Mouse (Mus musculus): ENCODE data around the gene Dctn1. TPM values are rescaled to one million over a fixed set of nuclear protein-coding genes. Genes with fewer than 3 reads are reported as not detected.

The Dctn1 gene
- polyA plus RNA-seq (2012; rRNA removed): 230 and 248 TPM in 2 replicates

GRCm38 (mm10) chr6:83165607-83166242 lies at the start of gene Dctn1:
Dctn1 (plus strand) TSS chr6:83165920.

GRCm38 (mm10) chr6:83120930-83121862 lies 44.5 kb upstream of the Dctn1 start, which contains the start of gene Wbp1:
Wbp1 (minus strand) TSS chr6:83121559.

GRCm38 (mm10) chr6:83125331-83125730 lies 40.4 kb upstream of the Dctn1 start, which contains the start of gene Ino80b:
Ino80b (minus strand) TSS chr6:83125431.

GRCm38 (mm10) chr6:83134951-83135513 lies 30.7 kb upstream of the Dctn1 start, which contains the start of gene Rtkn:
Rtkn (plus strand) TSS chr6:83135463.

GRCm38 (mm10) chr6:83156259-83156684 lies 9.4 kb upstream of the Dctn1 start, which contains the start of the genes Wdr54 and 1700003E16Rik:
Wdr54 (minus strand) TSS chr6:83156397.
1700003E16Rik (plus strand) TSS chr6:83156404.

GRCm38 (mm10) chr6:83219814-83220213 lies 54.1 kb downstream of the Dctn1 start, which contains the start of gene Slc4a5:
Slc4a5 (plus strand) TSS chr6:83219828.

Other genes with a start within 250 kb of the Dctn1 start
- 30.8 and 31.4 TPM in 2 replicates for gene Sema4f, start 226.2 kb upstream of the Dctn1 start, polyA plus RNA-seq (2012; rRNA removed)
- 0.05 and 0.61 TPM in 2 replicates for gene M1ap, start 219.0 kb upstream of the Dctn1 start, polyA plus RNA-seq (2012; rRNA removed)
- 1.7 and 2.2 TPM in 2 replicates for gene Dok1, start 132.4 kb upstream of the Dctn1 start, polyA plus RNA-seq (2012; rRNA removed)
- 5.8 and 6.2 TPM in 2 replicates for gene Loxl3, start 131.7 kb upstream of the Dctn1 start, polyA plus RNA-seq (2012; rRNA removed)
- 260 and 270 TPM in 2 replicates for gene Aup1, start 111.4 kb upstream of the Dctn1 start, polyA plus RNA-seq (2012; rRNA removed)
- 86.0 and 91.4 TPM in 2 replicates for gene Htra2, start 110.6 kb upstream of the Dctn1 start, polyA plus RNA-seq (2012; rRNA removed)
- gene Dqx1, start 108.1 kb upstream of the Dctn1 start, polyA plus RNA-seq (2012; rRNA removed): 0.70 and 0.74 TPM in 2 replicates
- 1.2 TPM in 1 of 2 replicates, not detected in the other for gene Tlx2, start 95.6 kb upstream of the Dctn1 start, polyA plus RNA-seq (2012; rRNA removed)
- 53.5 and 53.6 TPM in 2 replicates for gene Pcgf1, start 88.1 kb upstream of the Dctn1 start, polyA plus RNA-seq (2012; rRNA removed)
- 0.16 and 0.57 TPM in 2 replicates for gene Lbx2, start 79.6 kb upstream of the Dctn1 start, polyA plus RNA-seq (2012; rRNA removed)
- 13.9 TPM in 2 replicates for gene Ccdc142, start 64.3 kb upstream of the Dctn1 start, polyA plus RNA-seq (2012; rRNA removed)
- 13.6 and 13.9 TPM in 2 replicates for gene Gm42688, start 64.3 kb upstream of the Dctn1 start, polyA plus RNA-seq (2012; rRNA removed)
- gene Mrpl53, start 56.9 kb upstream of the Dctn1 start, polyA plus RNA-seq (2012; rRNA removed): 103 and 111 TPM in 2 replicates
- gene Mogs, start 50.4 kb upstream of the Dctn1 start, polyA plus RNA-seq (2012; rRNA removed): 45.7 and 48.5 TPM in 2 replicates
- gene Wbp1, start 44.4 kb upstream of the Dctn1 start, polyA plus RNA-seq (2012; rRNA removed): 152 and 163 TPM in 2 replicates
- 37.3 and 39.4 TPM in 2 replicates for gene Ino80b, start 40.5 kb upstream of the Dctn1 start, polyA plus RNA-seq (2012; rRNA removed)
- gene Rtkn, start 30.5 kb upstream of the Dctn1 start, polyA plus RNA-seq (2012; rRNA removed): 13.7 and 18.2 TPM in 2 replicates
- gene Wdr54, start 9.5 kb upstream of the Dctn1 start, polyA plus RNA-seq (2012; rRNA removed): 25.6 and 26.5 TPM in 2 replicates
- 8.3 TPM in 2 replicates for gene 1700003E16Rik, start 9.5 kb upstream of the Dctn1 start, polyA plus RNA-seq (2012; rRNA removed)
- gene Slc4a5, start 53.9 kb downstream of the Dctn1 start, polyA plus RNA-seq (2012; rRNA removed): 0.41 and 1.3 TPM in 2 replicates
- 17.9 and 20.7 TPM in 2 replicates for gene Mthfd2, start 160.0 kb downstream of the Dctn1 start, polyA plus RNA-seq (2012; rRNA removed)
- gene Mob1a, start 160.1 kb downstream of the Dctn1 start, polyA plus RNA-seq (2012; rRNA removed): 21.3 and 21.8 TPM in 2 replicates
- 20.9 and 27.3 TPM in 2 replicates for gene Bola3, start 183.2 kb downstream of the Dctn1 start, polyA plus RNA-seq (2012; rRNA removed)

Measured in central nervous system, embryonic 18 days (tissue).